Mouse (Mus musculus): Measurements from ENCODE around the gene Ppm1m. TPM values are rescaled to one million over a fixed set of nuclear protein-coding genes. Genes with fewer than 3 reads are reported as not detected.

Ppm1m gene
- polyA plus RNA-seq, 1 experiment: 20.2 TPM

- no peaks in the 10 kb centered on the region for H3K79me2 ChIP-seq (ENCODE audit: control insufficient read depth, insufficient read depth)
- H3K27me3 ChIP-seq (ENCODE audit: control insufficient read depth, insufficient read depth, insufficient read length): no peaks in the 10 kb centered on the region
- TF ChIP-seq POLR2A (IDR thresholded peaks at IDR 0.05; ENCODE audit: insufficient read length, low read depth): no peak
- no peak for TF ChIP-seq TCF3 (IDR thresholded peaks at IDR 0.05; ENCODE audit: insufficient read length, low read depth)
- no peak for TF ChIP-seq MAX (IDR thresholded peaks at IDR 0.05; ENCODE audit: low read depth)
- TF ChIP-seq CEBPB (IDR thresholded peaks at IDR 0.05; ENCODE audit: insufficient read depth, poor library complexity, severe bottlenecking): no peak
- no peak for TF ChIP-seq SRF (IDR thresholded peaks at IDR 0.05; ENCODE audit: control insufficient read depth, insufficient read length, low read depth)
- TF ChIP-seq POLR2AphosphoS2 (IDR thresholded peaks at IDR 0.05; ENCODE audit: insufficient read length, low read depth): no peak
- TF ChIP-seq MYOG (IDR thresholded peaks at IDR 0.05; ENCODE audit: control insufficient read depth in 1 of 3, insufficient read depth in 1 of 3, insufficient read length in 2 of 3, low read depth in 2 of 3): no peak
- no peak for TF ChIP-seq REST (IDR thresholded peaks at IDR 0.05; ENCODE audit: insufficient read depth, insufficient read length)
- no peak for TF ChIP-seq MYOD1 (IDR thresholded peaks at IDR 0.05; ENCODE audit: control insufficient read depth in 1 of 3, insufficient read length in 2 of 3, low read depth in 2 of 3)
- no peak for TF ChIP-seq E2F4 (IDR thresholded peaks at IDR 0.05; ENCODE audit: insufficient read depth)
- TF ChIP-seq TCF12 (IDR thresholded peaks at IDR 0.05; ENCODE audit: insufficient read depth, poor library complexity, severe bottlenecking): no peak
- no peak for TF ChIP-seq USF1 (IDR thresholded peaks at IDR 0.05; ENCODE audit: low read depth)
- H3K4me3 ChIP-seq: no peak overlapping the region
- peaks cover 6% of the 10 kb centered on the region for H3K36me3 ChIP-seq (ENCODE audit: control insufficient read depth, insufficient read depth)
- H3ac ChIP-seq (ENCODE audit: control insufficient read depth, insufficient read length): no peak overlapping the region
- no peak overlapping the region for H3K4me2 ChIP-seq (ENCODE audit: low read depth)
Measured at GRCm38 (mm10) chr9:106195693-106196092, 3.9 kb downstream of the Ppm1m start.

DNA sequence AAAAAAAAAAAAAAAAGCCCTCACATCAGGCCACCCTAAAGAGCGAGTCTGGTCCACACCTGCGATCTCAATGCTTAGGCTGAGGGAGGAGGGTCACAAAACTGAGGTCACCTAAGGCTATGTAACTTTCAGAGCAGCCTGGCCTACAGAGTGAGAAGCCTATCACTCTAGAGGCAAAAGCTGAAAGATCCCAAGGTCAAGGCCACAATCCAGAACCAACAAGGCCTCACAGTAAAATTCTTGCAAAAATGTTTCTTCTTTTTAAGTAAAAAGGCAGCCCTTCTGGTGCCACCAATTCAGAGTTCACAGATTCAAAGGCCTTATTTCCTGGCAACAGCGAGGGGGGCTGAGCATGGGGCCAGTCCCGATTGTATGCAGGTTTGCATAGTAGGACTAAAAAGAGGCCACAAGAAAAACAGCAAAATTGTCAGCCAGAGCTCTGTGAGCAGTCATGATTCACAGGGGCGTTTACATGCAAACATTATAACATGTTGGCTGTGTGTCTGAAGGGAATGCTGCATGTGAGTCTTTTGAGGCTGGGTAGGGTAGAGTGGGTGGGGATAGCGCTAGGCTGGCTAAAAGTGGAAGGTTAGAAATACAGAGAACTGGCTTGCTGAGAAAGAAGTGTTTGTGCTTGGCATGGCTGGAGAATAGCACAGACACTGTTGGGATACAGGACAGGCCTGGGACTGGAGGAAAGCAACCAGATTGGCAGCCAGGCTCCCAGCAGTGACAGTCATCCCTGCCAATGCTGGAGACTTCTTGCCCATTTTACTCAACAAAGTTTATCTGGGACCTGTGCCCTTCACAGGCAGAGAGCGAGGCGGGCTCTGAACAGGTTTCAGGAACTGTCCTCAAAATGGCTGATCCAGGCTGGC is 5.4 kb downstream of the Ppm1m start:
- Histone ChIP-seq H3K4me2 (ENCODE audit: low read depth) (no peak overlapping the region), H3K36me3 (ENCODE audit: control insufficient read depth, insufficient read depth) (peaks cover 19% of the 10 kb centered on the region)

GRCm38 (mm10) chr9:106192998-106193397 is 6.5 kb downstream of the Ppm1m start:
- TF ChIP-seq POLR2A (IDR thresholded peaks at IDR 0.05; ENCODE audit: insufficient read length, low read depth) (no peak), MYOD1 (IDR thresholded peaks at IDR 0.05; ENCODE audit: control insufficient read depth in 1 of 3, insufficient read length in 2 of 3, low read depth in 2 of 3) (no peak), CEBPB (IDR thresholded peaks at IDR 0.05; ENCODE audit: insufficient read depth, poor library complexity, severe bottlenecking) (no peak), MYOG (IDR thresholded peaks at IDR 0.05; ENCODE audit: control insufficient read depth in 1 of 3, insufficient read depth in 1 of 3, insufficient read length in 2 of 3, low read depth in 2 of 3) (no peak), REST (IDR thresholded peaks at IDR 0.05; ENCODE audit: insufficient read depth, insufficient read length) (no peak), MAX (IDR thresholded peaks at IDR 0.05; ENCODE audit: low read depth) (no peak)
- no peaks in the 10 kb centered on the region for H3K27me3 ChIP-seq (ENCODE audit: control insufficient read depth, insufficient read depth, insufficient read length)
- no peak overlapping the region for H3K4me2 ChIP-seq (ENCODE audit: low read depth)
- no peak overlapping the region for H3K4me3 ChIP-seq
- H3K79me2 ChIP-seq (ENCODE audit: control insufficient read depth, insufficient read depth): no peaks in the 10 kb centered on the region
- no peak overlapping the region for H3ac ChIP-seq (ENCODE audit: control insufficient read depth, insufficient read length)
- peaks cover 31% of the 10 kb centered on the region for H3K36me3 ChIP-seq (ENCODE audit: control insufficient read depth, insufficient read depth)

More for the DNA sequence above, 5.4 kb downstream of the Ppm1m start:
- no peak overlapping the region for H3ac ChIP-seq (ENCODE audit: control insufficient read depth, insufficient read length)
- no peaks in the 10 kb centered on the region for H3K79me2 ChIP-seq (ENCODE audit: control insufficient read depth, insufficient read depth)
- H3K4me3 ChIP-seq: no peak overlapping the region
- H3K27me3 ChIP-seq (ENCODE audit: control insufficient read depth, insufficient read depth, insufficient read length): no peaks in the 10 kb centered on the region
- TF ChIP-seq E2F4 (IDR thresholded peaks at IDR 0.05; ENCODE audit: insufficient read depth) (no peak), POLR2AphosphoS2 (IDR thresholded peaks at IDR 0.05; ENCODE audit: insufficient read length, low read depth) (peak; percentile 10)

- no peaks in the 10 kb centered on the region for H3K79me2 ChIP-seq (ENCODE audit: control insufficient read depth, insufficient read depth)
- H3K4me3 ChIP-seq: no peak overlapping the region
- H3K27me3 ChIP-seq (ENCODE audit: control insufficient read depth, insufficient read depth, insufficient read length): no peaks in the 10 kb centered on the region
- no peak overlapping the region for H3K4me2 ChIP-seq (ENCODE audit: low read depth)
- no peak overlapping the region for H3ac ChIP-seq (ENCODE audit: control insufficient read depth, insufficient read length)
- H3K36me3 ChIP-seq (ENCODE audit: control insufficient read depth, insufficient read depth): peaks cover 39% of the 10 kb centered on the region
- TF ChIP-seq SRF (IDR thresholded peaks at IDR 0.05; ENCODE audit: control insufficient read depth, insufficient read length, low read depth) (no peak), USF1 (IDR thresholded peaks at IDR 0.05; ENCODE audit: low read depth) (no peak), MAX (IDR thresholded peaks at IDR 0.05; ENCODE audit: low read depth) (no peak), POLR2AphosphoS2 (IDR thresholded peaks at IDR 0.05; ENCODE audit: insufficient read length, low read depth) (no peak), MYOD1 (IDR thresholded peaks at IDR 0.05; ENCODE audit: control insufficient read depth in 1 of 3, insufficient read length in 2 of 3, low read depth in 2 of 3) (no peak), REST (IDR thresholded peaks at IDR 0.05; ENCODE audit: insufficient read depth, insufficient read length) (no peak)
Measured at GRCm38 (mm10) chr9:106192024-106192423, 7.5 kb downstream of the Ppm1m start.

- TF ChIP-seq TCF3 (IDR thresholded peaks at IDR 0.05; ENCODE audit: insufficient read length, low read depth) (no peak), USF1 (IDR thresholded peaks at IDR 0.05; ENCODE audit: low read depth) (no peak), E2F4 (IDR thresholded peaks at IDR 0.05; ENCODE audit: insufficient read depth) (no peak), POLR2AphosphoS2 (IDR thresholded peaks at IDR 0.05; ENCODE audit: insufficient read length, low read depth) (no peak), MAX (IDR thresholded peaks at IDR 0.05; ENCODE audit: low read depth) (no peak), TCF12 (IDR thresholded peaks at IDR 0.05; ENCODE audit: insufficient read depth, poor library complexity, severe bottlenecking) (no peak)
- H3ac ChIP-seq (ENCODE audit: control insufficient read depth, insufficient read length): no peak overlapping the region
- no peak overlapping the region for H3K4me3 ChIP-seq
- H3K79me2 ChIP-seq (ENCODE audit: control insufficient read depth, insufficient read depth): no peaks in the 10 kb centered on the region
- H3K4me2 ChIP-seq (ENCODE audit: low read depth): no peak overlapping the region
- peaks cover 42% of the 10 kb centered on the region for H3K36me3 ChIP-seq (ENCODE audit: control insufficient read depth, insufficient read depth)
- H3K27me3 ChIP-seq (ENCODE audit: control insufficient read depth, insufficient read depth, insufficient read length): no peaks in the 10 kb centered on the region
Measured at GRCm38 (mm10) chr9:106191355-106191754, 8.2 kb downstream of the Ppm1m start.

All from myocyte (in vitro differentiated cells).